27 mouse cellular contexts compared by ENCODE assay signal in genomic region chr17:65665786-65666387, GRCm38 (mm10). TPM values are rescaled to one million over a fixed set of nuclear protein-coding genes. Genes with fewer than 3 reads are reported as not detected.
DNase-seq lines count a peak whose midpoint lies in the region; ATAC-seq and TF ChIP-seq lines count a peak whose summit lies in the region.
"Had no signal": no experiment of that assay in that cellular context is flagged by ENCODE, and none has a peak within 500 bp of the region (broad histone marks: within the 10 kb centered on the region; RNA-seq: fewer than 3 reads in every experiment).

No protein-coding gene starts in this region.

- TF ChIP-seq EP300 in heart, postnatal 0 days (IDR thresholded peaks at IDR 0.05; ENCODE audit: low read depth): no peak

- H3K27ac ChIP-seq in heart, postnatal 0 days (ENCODE audit: low read depth): no peak overlapping the region
- peak overlapping the region; percentile 85 for H3K27ac ChIP-seq in testis, adult 2 months (ENCODE audit: control insufficient read depth, insufficient read depth, low read depth, low read length)
- peak overlapping the region; percentile 40; the same call in 1 of the 2 replicates for H3K27ac ChIP-seq in small intestine, adult 2 months (ENCODE audit: insufficient read depth, low read depth, low read length)
- no peak overlapping the region for H3K27ac ChIP-seq in forebrain, embryonic 15.5 days (replicated peaks)
- H3K27ac ChIP-seq: embryonic facial prominence, embryonic 12.5 days; hindbrain, embryonic 15.5 days; kidney, postnatal 0 days; liver, embryonic 12.5 days; neural tube, embryonic 12.5 days; stomach, embryonic 15.5 days had no signal

- H3K27me3 ChIP-seq in heart, postnatal 0 days (ENCODE audit: control insufficient read depth, insufficient read depth, low read length): no peaks in the 10 kb centered on the region
- H3K27me3 ChIP-seq in testis, adult 2 months (ENCODE audit: control insufficient read depth, insufficient read depth, low read length): no peaks in the 10 kb centered on the region
- no peaks in the 10 kb centered on the region for H3K27me3 ChIP-seq in small intestine, adult 2 months (ENCODE audit: control insufficient read depth, insufficient read depth, low read length)
- H3K27me3 ChIP-seq in forebrain, embryonic 15.5 days: no peaks in the 10 kb centered on the region
- H3K27me3 ChIP-seq: embryonic facial prominence, embryonic 12.5 days; heart, embryonic 12.5 days; hindbrain, embryonic 15.5 days; liver, embryonic 12.5 days; neural tube, embryonic 12.5 days; stomach, embryonic 15.5 days had no signal

- no peak for TF ChIP-seq CTCF in heart, postnatal 0 days (IDR thresholded peaks at IDR 0.05; ENCODE audit: low read depth)
- no peak for TF ChIP-seq CTCF in testis, adult 2 months (IDR thresholded peaks at IDR 0.05; ENCODE audit: control insufficient read depth, insufficient read depth, insufficient replicate concordance, low read depth, low read length)
- TF ChIP-seq CTCF in small intestine, adult 2 months (IDR thresholded peaks at IDR 0.05; ENCODE audit: extremely low read depth, insufficient read length, insufficient replicate concordance, low read depth, low read length): no peak

- no peak overlapping the region for H3K4me3 ChIP-seq in heart, postnatal 0 days (ENCODE audit: low read depth, low read length)
- no peak overlapping the region for H3K4me3 ChIP-seq in testis, adult 2 months (ENCODE audit: control insufficient read depth, low read depth, low read length)
- H3K4me3 ChIP-seq in small intestine, adult 2 months (ENCODE audit: low read depth, low read length): no peak overlapping the region
- no peak overlapping the region for H3K4me3 ChIP-seq in forebrain, embryonic 15.5 days
- H3K4me3 ChIP-seq: embryonic facial prominence, embryonic 12.5 days; heart, embryonic 12.5 days; hindbrain, embryonic 15.5 days; liver, embryonic 12.5 days; neural tube, embryonic 12.5 days; stomach, embryonic 15.5 days had no signal

- TF ChIP-seq POLR2A in testis, adult 2 months (IDR thresholded peaks at IDR 0.05; ENCODE audit: control insufficient read depth, low read depth, low read length): no peak
- no peak for TF ChIP-seq POLR2A in small intestine, adult 2 months (IDR thresholded peaks at IDR 0.05; ENCODE audit: low read depth, low read length)

- H3K36me3 ChIP-seq in heart, postnatal 0 days (replicated peaks; ENCODE audit: control insufficient read depth, insufficient read depth, low read length): no peaks in the 10 kb centered on the region
- no peaks in the 10 kb centered on the region for H3K36me3 ChIP-seq in testis, adult 2 months (ENCODE audit: control insufficient read depth, insufficient read depth, low read length)
- H3K36me3 ChIP-seq in small intestine, adult 2 months (ENCODE audit: control insufficient read depth, insufficient read depth, low read length): no peaks in the 10 kb centered on the region
- no peaks in the 10 kb centered on the region for H3K36me3 ChIP-seq in forebrain, embryonic 15.5 days
- H3K36me3 ChIP-seq: embryonic facial prominence, embryonic 12.5 days; heart, embryonic 12.5 days; hindbrain, embryonic 15.5 days; liver, embryonic 12.5 days; stomach, embryonic 15.5 days had no signal

- 83% methylated on average over 12 of the region's 12 CpGs for WGBS in heart, postnatal 0 days
- WGBS in small intestine, adult 2 months: 45% methylated on average over 12 of the region's 12 CpGs
- WGBS in forebrain, embryonic 15.5 days: 90% methylated on average over 12 of the region's 12 CpGs

- DNase-seq in heart, postnatal 0 days (ENCODE audit: low spot score): no peak
- DNase-seq in heart, postnatal 4 days: no peak
- no peak for DNase-seq in testis, postnatal 14 days (ENCODE audit: low spot score)
- no peak for DNase-seq in left cerebral cortex, postnatal 10 days (ENCODE audit: extremely low spot score in 1 of 2, low spot score in 2 of 2)
- DNase-seq: adrenal gland, adult 8-10 months; cerebellum, adult 18-20 months; cerebellum, postnatal 14 days; lung, postnatal 14 days; midbrain, embryonic 14.5 days; right cerebral cortex, postnatal 4 days; thymus, postnatal 14 days had no signal

- H3K4me2 ChIP-seq in heart, postnatal 0 days (ENCODE audit: low read depth, low read length): peak overlapping the region; percentile 23; the same call in 1 of the 2 replicates
- H3K4me2 ChIP-seq in forebrain, embryonic 15.5 days (replicated peaks): no peak overlapping the region
- H3K4me2 ChIP-seq: embryonic facial prominence, embryonic 12.5 days; heart, embryonic 12.5 days; hindbrain, embryonic 15.5 days; liver, embryonic 12.5 days; neural tube, embryonic 12.5 days; stomach, embryonic 15.5 days had no signal

- H3K9ac ChIP-seq in heart, postnatal 0 days (replicated peaks; ENCODE audit: low read depth, low read length): no peak overlapping the region
- no peak overlapping the region for H3K9ac ChIP-seq in forebrain, embryonic 15.5 days (replicated peaks)
- H3K9ac ChIP-seq: embryonic facial prominence, embryonic 12.5 days; heart, embryonic 12.5 days; hindbrain, embryonic 15.5 days; liver, embryonic 12.5 days; neural tube, embryonic 12.5 days; stomach, embryonic 15.5 days had no signal

- H3K9me3 ChIP-seq in heart, postnatal 0 days (replicated peaks; ENCODE audit: control insufficient read depth, low read length): no peaks in the 10 kb centered on the region
- no peaks in the 10 kb centered on the region for H3K9me3 ChIP-seq in forebrain, embryonic 15.5 days
- H3K9me3 ChIP-seq: embryonic facial prominence, embryonic 12.5 days; heart, embryonic 12.5 days; hindbrain, embryonic 15.5 days; liver, embryonic 12.5 days; neural tube, embryonic 12.5 days; stomach, embryonic 15.5 days had no signal

- no peak for ATAC-seq in heart, postnatal 0 days (ENCODE audit: insufficient read depth, low read depth)
- no peak for ATAC-seq in forebrain, embryonic 15.5 days (replicated peaks)
- ATAC-seq: activated CD4-positive, CD25-positive, alpha-beta regulatory T cell, adult 4 months; liver, embryonic 12.5 days had no signal

- intact Hi-C loops in left cerebral cortex, postnatal 10 days (cut with DNase I): no loop called here

- no peaks in the 10 kb centered on the region for H3K4me1 ChIP-seq in heart, postnatal 0 days (ENCODE audit: control insufficient read depth, insufficient read depth)
- H3K4me1 ChIP-seq in testis, adult 2 months (ENCODE audit: control insufficient read depth, insufficient read depth, low read length): peaks cover 3% of the 10 kb centered on the region
- H3K4me1 ChIP-seq in small intestine, adult 2 months (ENCODE audit: control insufficient read depth, insufficient read depth, insufficient read length, low read length): peaks cover 18% of the 10 kb centered on the region; the same call in 1 of the 2 replicates
- no peaks in the 10 kb centered on the region for H3K4me1 ChIP-seq in forebrain, embryonic 15.5 days
- H3K4me1 ChIP-seq: hindbrain, embryonic 15.5 days; neural tube, embryonic 12.5 days had no signal

RNA-seq across cellular contexts. Expression of gene Txndc2, which starts 23.9 kb away (rescaled TPM):
- not detected in 2 replicates for total RNA-seq in heart, postnatal 0 days (2014; rRNA removed; ENCODE audit: low replicate concordance)
- 0.16 and 0.18 TPM in 2 replicates for polyA plus RNA-seq in heart, postnatal 0 days (2015; fragmentation: Nextera tagmentation; extraction: Ambion mirVana)
- total RNA-seq in heart, postnatal 4 days (2021): under 1 TPM; 0.14 to 0.47 TPM
- polyA plus RNA-seq in testis, adult 2 months (2012; rRNA removed): 219 and 252 TPM in 2 replicates
- polyA plus RNA-seq in small intestine, adult 2 months (2012; rRNA removed): not detected in 2 replicates
- 0.15 TPM in 1 of 2 replicates, not detected in the other for polyA plus RNA-seq in forebrain, embryonic 15.5 days (2015; fragmentation: Nextera tagmentation; extraction: Ambion mirVana)
- under 1 TPM; 0.24 to 0.65 TPM for total RNA-seq in left cerebral cortex, postnatal 10 days (2021)
- total RNA-seq: heart, postnatal 36 days; layer of hippocampus, adult 18-20 months; megakaryocyte, adult 5-6 weeks had no signal
- polyA plus RNA-seq: activated CD4-positive, CD25-positive, alpha-beta regulatory T cell, adult 4 months; heart, embryonic 12.5 days; intestine, embryonic 14.5 days; kidney, postnatal 0 days; limb, embryonic 11.5 days; liver, embryonic 12.5 days; stomach, embryonic 15.5 days had no signal

RNA-seq across cellular contexts. Expression of gene Vapa, which starts 52.5 kb away (rescaled TPM):
- total RNA-seq in heart, postnatal 0 days (2014; rRNA removed; ENCODE audit: low replicate concordance): 49.8 and 79.9 TPM in 2 replicates
- polyA plus RNA-seq in heart, postnatal 0 days (2015; fragmentation: Nextera tagmentation; extraction: Ambion mirVana): 139 and 144 TPM in 2 replicates
- 100 to 1,000 TPM; 109 to 111 TPM for total RNA-seq in heart, postnatal 4 days (2021)
- 32.0 and 36.9 TPM in 2 replicates for polyA plus RNA-seq in testis, adult 2 months (2012; rRNA removed)
- 76.0 and 96.0 TPM in 2 replicates for polyA plus RNA-seq in small intestine, adult 2 months (2012; rRNA removed)
- polyA plus RNA-seq in forebrain, embryonic 15.5 days (2015; fragmentation: Nextera tagmentation; extraction: Ambion mirVana): 248 and 258 TPM in 2 replicates
- 100 to 1,000 TPM; 187 to 197 TPM for total RNA-seq in left cerebral cortex, postnatal 10 days (2021)

Comparison
In these comparisons a context has a peak if more than half of its experiments do, and no peak if none do; other contexts are left out.
1. H3K27ac ChIP-seq: peak in testis, adult 2 months (single experiment) and small intestine, adult 2 months (single experiment); none in heart, postnatal 0 days (single experiment) and forebrain, embryonic 15.5 days (single experiment).
2. RNA of gene Txndc2, which starts 23.9 kb away (polyA plus RNA-seq): 219 to 252 TPM in testis, adult 2 months; 0.16 to 0.18 TPM in heart, postnatal 0 days, 0.15 TPM in forebrain, embryonic 15.5 days and not detected in small intestine, adult 2 months; every median in the first group is over 100 times any median in the second.